Mouse (Mus musculus): ENCODE measurements around the gene Hps5. TPM values are rescaled to one million over a fixed set of nuclear protein-coding genes. Genes with fewer than 3 reads are reported as not detected.
"Not testable (repeated sequence)": the region's sequence is repeated elsewhere in the genome, so short reads cannot be mapped to it uniquely, and the experiment has no call there.

Hps5 gene
- polyA plus RNA-seq, 1 experiment from 2014 or later = 22.7 TPM

- 78% methylated on average over 3 of the region's 3 CpGs for WGBS
These were observed 44.4 kb downstream of the Hps5 start, which contains the start of gene Saa2 for GRCm38 (mm10) chr7:46751490-46751889. Gene Saa2, plus strand, starts transcription at chr7:46751790.

GRCm38 (mm10) chr7:46748459-46748858 lies 47.4 kb downstream of the Hps5 start:
- 44% methylated on average over 3 of the region's 3 CpGs for WGBS
- Histone ChIP-seq H3K4me1 (no peaks in the 10 kb centered on the region), H3K4me2 (replicated peaks) (no peak overlapping the region), H3K9me3 (no peaks in the 10 kb centered on the region), H3K27me3 (replicated peaks) (no peaks in the 10 kb centered on the region), H3K9ac (no peak overlapping the region), H3K4me3 (no peak overlapping the region), H3K27ac (no peak overlapping the region), H3K36me3 (no peaks in the 10 kb centered on the region)
- no peak for ATAC-seq (ENCODE audit: low FRiP score, low read depth)

More at GRCm38 (mm10) chr7:46751490-46751889, 44.4 kb downstream of the Hps5 start, which contains the start of gene Saa2:
- Histone ChIP-seq H3K4me2 (replicated peaks) (no peak within 1 kb of the TSS), H3K4me3 (no peak within 1 kb of the TSS), H3K27me3 (replicated peaks) (no peaks in the 10 kb centered on the region), H3K9me3 (no peaks in the 10 kb centered on the region), H3K9ac (no peak within 1 kb of the TSS), H3K36me3 (no peaks in the 10 kb centered on the region), H3K4me1 (no peaks in the 10 kb centered on the region), H3K27ac (no peak within 1 kb of the TSS)
- ATAC-seq (ENCODE audit: low FRiP score, low read depth) = no peak

- no peak overlapping the region for H3K4me2 ChIP-seq (replicated peaks)
- no peaks in the 10 kb centered on the region for H3K27me3 ChIP-seq (replicated peaks)
- 91% methylated on average over 7 of the region's 7 CpGs for WGBS
- no peak for ATAC-seq (ENCODE audit: low FRiP score, low read depth)
- no peaks in the 10 kb centered on the region for H3K9me3 ChIP-seq
- no peaks in the 10 kb centered on the region for H3K36me3 ChIP-seq
- H3K9ac ChIP-seq = no peak overlapping the region
- no peak overlapping the region for H3K4me3 ChIP-seq
- no peak overlapping the region for H3K27ac ChIP-seq
- H3K4me1 ChIP-seq = no peaks in the 10 kb centered on the region
These were observed 49.5 kb downstream of the Hps5 start for GRCm38 (mm10) chr7:46746381-46746780.

- Histone ChIP-seq H3K9me3 (no peaks in the 10 kb centered on the region), H3K4me1 (no peaks in the 10 kb centered on the region), H3K9ac (no peak overlapping the region), H3K4me3 (no peak overlapping the region), H3K27ac (no peak overlapping the region), H3K36me3 (no peaks in the 10 kb centered on the region), H3K27me3 (replicated peaks) (no peaks in the 10 kb centered on the region), H3K4me2 (replicated peaks) (no peak overlapping the region)
- WGBS = 86% methylated on average over 3 of the region's 3 CpGs
- ATAC-seq (ENCODE audit: low FRiP score, low read depth) = no peak
These were observed 50.0 kb downstream of the Hps5 start for GRCm38 (mm10) chr7:46745816-46746215.

GRCm38 (mm10) chr7:46742880-46743279 lies 53.0 kb downstream of the Hps5 start, which contains the start of gene Saa1:
Gene Saa1, minus strand, starts transcription at chr7:46742980.
- ATAC-seq (ENCODE audit: low FRiP score, low read depth); H3K27me3 ChIP-seq (replicated peaks); H3K27ac ChIP-seq; H3K4me3 ChIP-seq; H3K4me1 ChIP-seq; H3K9ac ChIP-seq; H3K4me2 ChIP-seq (replicated peaks); H3K36me3 ChIP-seq; H3K9me3 ChIP-seq: not testable (repeated sequence)
- WGBS = 80% methylated on average over 3 of the region's 3 CpGs

GRCm38 (mm10) chr7:46740041-46740440 lies 55.8 kb downstream of the Hps5 start:
- H3K27ac ChIP-seq; H3K9me3 ChIP-seq; H3K27me3 ChIP-seq (replicated peaks); H3K4me2 ChIP-seq (replicated peaks); H3K36me3 ChIP-seq; ATAC-seq (ENCODE audit: low FRiP score, low read depth); H3K4me1 ChIP-seq; H3K4me3 ChIP-seq; H3K9ac ChIP-seq: not testable (repeated sequence)
- WGBS = 77% methylated on average over 5 of the region's 5 CpGs

- no peaks in the 10 kb centered on the region for H3K36me3 ChIP-seq
These were observed 57.1 kb downstream of the Hps5 start for GRCm38 (mm10) chr7:46738561-46739460.

GRCm38 (mm10) chr7:46734983-46735382 lies 60.9 kb downstream of the Hps5 start:
- Histone ChIP-seq H3K9ac (no peak overlapping the region), H3K4me2 (replicated peaks) (no peak overlapping the region), H3K36me3 (no peaks in the 10 kb centered on the region), H3K27me3 (replicated peaks) (no peaks in the 10 kb centered on the region), H3K27ac (no peak overlapping the region), H3K4me3 (no peak overlapping the region), H3K9me3 (no peaks in the 10 kb centered on the region), H3K4me1 (no peaks in the 10 kb centered on the region)
- ATAC-seq (ENCODE audit: low FRiP score, low read depth) = no peak
- WGBS = 76% methylated on average over 2 of the region's 2 CpGs

More at GRCm38 (mm10) chr7:46738561-46739460, 57.1 kb downstream of the Hps5 start:
- Histone ChIP-seq H3K4me2 (replicated peaks) (no peak overlapping the region), H3K9ac (no peak overlapping the region), H3K27me3 (replicated peaks) (no peaks in the 10 kb centered on the region), H3K4me1 (no peaks in the 10 kb centered on the region), H3K27ac (no peak overlapping the region), H3K9me3 (no peaks in the 10 kb centered on the region), H3K4me3 (no peak overlapping the region)
- no peak for ATAC-seq (ENCODE audit: low FRiP score, low read depth)
- 82% methylated on average over 12 of the region's 12 CpGs for WGBS

- Histone ChIP-seq H3K4me3 (no peak within 1 kb of the TSS), H3K27ac (no peak within 1 kb of the TSS), H3K4me1 (no peaks in the 10 kb centered on the region), H3K9me3 (no peaks in the 10 kb centered on the region), H3K4me2 (replicated peaks) (no peak within 1 kb of the TSS), H3K36me3 (no peaks in the 10 kb centered on the region), H3K9ac (no peak within 1 kb of the TSS), H3K27me3 (replicated peaks) (no peaks in the 10 kb centered on the region)
- no peak for ATAC-seq (ENCODE audit: low FRiP score, low read depth)
- 88% methylated on average over 4 of the region's 4 CpGs for WGBS
These were observed 63.4 kb downstream of the Hps5 start, which contains the start of gene Saa4 for GRCm38 (mm10) chr7:46732458-46732857. Gene Saa4, minus strand, starts transcription at chr7:46732603.

GRCm38 (mm10) chr7:46727584-46727983 lies 68.3 kb downstream of the Hps5 start:
- Histone ChIP-seq H3K9me3 (no peaks in the 10 kb centered on the region), H3K27ac (no peak overlapping the region), H3K9ac (no peak overlapping the region), H3K4me2 (replicated peaks) (no peak overlapping the region), H3K4me3 (no peak overlapping the region), H3K36me3 (no peaks in the 10 kb centered on the region), H3K4me1 (no peaks in the 10 kb centered on the region), H3K27me3 (replicated peaks) (no peaks in the 10 kb centered on the region)
- ATAC-seq (ENCODE audit: low FRiP score, low read depth) = no peak
- WGBS = 84% methylated on average over 1 of the region's 1 CpGs

GRCm38 (mm10) chr7:46724396-46724795 lies 71.5 kb downstream of the Hps5 start:
- no peaks in the 10 kb centered on the region for H3K9me3 ChIP-seq
- no peak overlapping the region for H3K9ac ChIP-seq
- no peak overlapping the region for H3K4me2 ChIP-seq (replicated peaks)
- no peak for ATAC-seq (ENCODE audit: low FRiP score, low read depth)
- 85% methylated on average over 5 of the region's 5 CpGs for WGBS
- no peak overlapping the region for H3K27ac ChIP-seq
- no peaks in the 10 kb centered on the region for H3K36me3 ChIP-seq
- H3K27me3 ChIP-seq (replicated peaks) = no peaks in the 10 kb centered on the region
- no peak overlapping the region for H3K4me3 ChIP-seq
- H3K4me1 ChIP-seq = no peaks in the 10 kb centered on the region

- H3K4me1 ChIP-seq = no peaks in the 10 kb centered on the region
- no peak overlapping the region for H3K4me2 ChIP-seq (replicated peaks)
- WGBS = 90% methylated on average over 3 of the region's 3 CpGs
- H3K9me3 ChIP-seq = no peaks in the 10 kb centered on the region
- no peak for ATAC-seq (ENCODE audit: low FRiP score, low read depth)
- no peaks in the 10 kb centered on the region for H3K36me3 ChIP-seq
- H3K4me3 ChIP-seq = no peak overlapping the region
- H3K27ac ChIP-seq = no peak overlapping the region
- H3K9ac ChIP-seq = no peak overlapping the region
- no peaks in the 10 kb centered on the region for H3K27me3 ChIP-seq (replicated peaks)
These were observed 72.0 kb downstream of the Hps5 start for GRCm38 (mm10) chr7:46723849-46724248.

GRCm38 (mm10) chr7:46723354-46723753 lies 72.5 kb downstream of the Hps5 start:
- H3K9ac ChIP-seq = no peak overlapping the region
- WGBS = 95% methylated on average over 6 of the region's 6 CpGs

More at GRCm38 (mm10) chr7:46723354-46723753, 72.5 kb downstream of the Hps5 start:
- ATAC-seq (ENCODE audit: low FRiP score, low read depth) = no peak
- H3K4me2 ChIP-seq (replicated peaks) = no peak overlapping the region
- no peaks in the 10 kb centered on the region for H3K36me3 ChIP-seq
- H3K4me1 ChIP-seq = no peaks in the 10 kb centered on the region
- H3K27me3 ChIP-seq (replicated peaks) = no peaks in the 10 kb centered on the region
- no peaks in the 10 kb centered on the region for H3K9me3 ChIP-seq
- no peak overlapping the region for H3K4me3 ChIP-seq
- H3K27ac ChIP-seq = no peak overlapping the region

Measured in neural tube, embryonic 12.5 days (tissue).